Mouse (Mus musculus): ENCODE results near the gene Hdac4. TPM values are rescaled to one million over a fixed set of nuclear protein-coding genes. Genes with fewer than 3 reads are reported as not detected.
A peak's percentile ranks its signal among the peaks of the same experiment; 100 is the strongest.

Hdac4 gene
- polyA plus RNA-seq, 1 experiment from 2014 or later: 6.4 TPM

DNA sequence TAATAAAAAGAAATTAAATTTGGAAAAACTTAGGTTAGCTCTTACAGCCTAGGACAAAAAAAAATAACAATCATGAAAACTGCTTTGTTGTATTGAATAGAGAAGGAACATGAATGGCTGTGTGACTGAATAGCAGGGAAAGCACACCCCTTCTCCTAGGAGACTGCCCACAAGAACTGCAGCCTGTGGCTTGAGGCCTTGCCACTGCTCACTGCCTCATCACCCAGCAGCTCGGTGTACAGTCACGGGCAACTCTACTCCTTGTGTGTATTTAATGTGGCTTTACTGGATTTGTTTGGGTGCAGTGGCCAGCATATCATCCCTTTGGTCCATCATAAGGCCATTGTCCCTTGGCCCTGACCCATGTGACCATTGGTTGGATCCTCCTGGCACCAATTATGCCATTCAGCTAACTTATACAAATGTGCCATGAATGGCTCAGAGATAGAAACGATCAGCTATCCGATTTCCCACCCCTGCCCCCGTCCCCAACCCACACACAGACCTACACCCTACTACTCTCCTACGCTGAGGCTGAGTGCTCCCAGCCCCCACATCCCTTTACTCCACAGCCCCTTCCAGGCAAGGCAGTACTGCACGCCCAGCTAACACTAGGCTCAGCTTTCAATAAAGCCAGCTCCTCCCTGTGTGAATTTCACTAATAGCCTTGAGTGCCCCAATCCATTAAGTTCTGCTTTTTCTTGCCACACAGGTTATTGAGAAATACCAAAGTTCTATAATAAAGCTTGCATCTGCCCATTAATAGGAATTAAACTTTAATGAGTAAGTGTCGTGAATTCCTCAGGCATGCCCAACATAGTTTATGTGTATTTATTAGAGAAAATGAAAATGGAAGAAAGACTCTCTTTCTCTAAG is 134.1 kb downstream of the Hdac4 start:
- H3K9me3 ChIP-seq (replicated peaks): no peaks in the 10 kb centered on the region
- ATAC-seq: no peak
- H3K4me3 ChIP-seq: no peak overlapping the region
- no peak overlapping the region for H3K9ac ChIP-seq
- 71% methylated on average over 8 of the region's 8 CpGs for WGBS (ENCODE audit: insufficient replicate concordance)
- H3K27ac ChIP-seq: no peak overlapping the region
- H3K4me1 ChIP-seq: peaks cover 12% of the 10 kb centered on the region; the same call in 1 of the 2 replicates
- no peaks in the 10 kb centered on the region for H3K36me3 ChIP-seq
- H3K4me2 ChIP-seq: no peak overlapping the region
- no peaks in the 10 kb centered on the region for H3K27me3 ChIP-seq (replicated peaks)

DNA sequence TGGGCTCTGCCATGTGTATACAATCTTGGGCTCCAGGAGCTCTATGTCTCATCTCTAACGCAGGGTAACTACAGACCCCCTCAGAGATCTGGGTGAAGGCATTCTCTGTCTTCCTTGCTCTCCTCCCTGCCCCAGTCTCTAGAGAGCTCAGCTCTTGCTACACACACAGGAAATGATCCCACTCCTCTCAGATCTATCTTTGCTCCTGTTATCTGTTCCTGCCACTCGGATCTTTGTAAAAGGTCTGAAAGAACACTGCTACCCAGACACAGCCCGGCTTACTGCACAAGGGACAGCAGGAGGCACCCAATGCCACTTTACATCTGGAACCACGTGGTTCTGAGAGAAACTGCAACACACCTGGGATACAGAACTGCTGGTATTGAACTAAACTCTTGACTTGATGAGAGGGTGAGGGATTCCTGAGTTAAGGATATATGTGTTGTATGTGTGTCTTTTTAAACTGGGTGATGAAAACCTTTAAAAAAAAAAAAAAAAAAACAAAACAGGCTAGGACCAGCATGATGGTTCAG is 134.9 kb downstream of the Hdac4 start:
- H3K27me3 ChIP-seq (replicated peaks): no peaks in the 10 kb centered on the region
- H3K36me3 ChIP-seq: no peaks in the 10 kb centered on the region
- H3K9me3 ChIP-seq (replicated peaks): no peaks in the 10 kb centered on the region
- no peak overlapping the region for H3K27ac ChIP-seq
- H3K4me2 ChIP-seq: no peak overlapping the region
- ATAC-seq: no peak
- H3K9ac ChIP-seq: no peak overlapping the region
- peaks cover 12% of the 10 kb centered on the region; the same call in 1 of the 2 replicates for H3K4me1 ChIP-seq
- no peak overlapping the region for H3K4me3 ChIP-seq
- 37% methylated on average over 4 of the region's 4 CpGs for WGBS (ENCODE audit: insufficient replicate concordance)

DNA sequence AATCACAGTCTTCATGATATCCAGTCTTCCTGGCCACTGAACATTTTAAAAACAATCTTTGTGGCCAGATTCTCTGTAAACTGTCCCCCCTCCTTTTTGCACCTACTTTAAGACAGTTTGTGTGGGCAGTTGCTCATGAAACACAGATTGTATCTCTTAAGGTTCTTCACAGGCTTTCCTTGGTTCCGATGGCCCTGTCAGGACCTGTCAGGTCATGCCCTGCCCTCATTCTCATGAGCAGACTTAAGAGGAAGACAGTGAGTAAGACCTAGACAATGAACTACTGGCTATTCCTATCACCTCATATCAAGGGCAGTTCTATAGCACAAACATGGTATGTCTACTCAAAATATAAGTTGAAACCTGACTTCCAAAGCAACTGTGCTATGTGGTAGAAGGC is 135.9 kb downstream of the Hdac4 start:
- H3K27ac ChIP-seq: no peak overlapping the region
- peaks cover 22% of the 10 kb centered on the region for H3K4me1 ChIP-seq
- H3K9ac ChIP-seq: no peak overlapping the region
- ATAC-seq: no peak
- no peaks in the 10 kb centered on the region for H3K27me3 ChIP-seq (replicated peaks)
- no peak overlapping the region for H3K4me2 ChIP-seq
- no peak overlapping the region for H3K4me3 ChIP-seq
- H3K9me3 ChIP-seq (replicated peaks): no peaks in the 10 kb centered on the region
- no peaks in the 10 kb centered on the region for H3K36me3 ChIP-seq
- 48% methylated on average over 1 of the region's 1 CpGs for WGBS (ENCODE audit: insufficient replicate concordance)

DNA sequence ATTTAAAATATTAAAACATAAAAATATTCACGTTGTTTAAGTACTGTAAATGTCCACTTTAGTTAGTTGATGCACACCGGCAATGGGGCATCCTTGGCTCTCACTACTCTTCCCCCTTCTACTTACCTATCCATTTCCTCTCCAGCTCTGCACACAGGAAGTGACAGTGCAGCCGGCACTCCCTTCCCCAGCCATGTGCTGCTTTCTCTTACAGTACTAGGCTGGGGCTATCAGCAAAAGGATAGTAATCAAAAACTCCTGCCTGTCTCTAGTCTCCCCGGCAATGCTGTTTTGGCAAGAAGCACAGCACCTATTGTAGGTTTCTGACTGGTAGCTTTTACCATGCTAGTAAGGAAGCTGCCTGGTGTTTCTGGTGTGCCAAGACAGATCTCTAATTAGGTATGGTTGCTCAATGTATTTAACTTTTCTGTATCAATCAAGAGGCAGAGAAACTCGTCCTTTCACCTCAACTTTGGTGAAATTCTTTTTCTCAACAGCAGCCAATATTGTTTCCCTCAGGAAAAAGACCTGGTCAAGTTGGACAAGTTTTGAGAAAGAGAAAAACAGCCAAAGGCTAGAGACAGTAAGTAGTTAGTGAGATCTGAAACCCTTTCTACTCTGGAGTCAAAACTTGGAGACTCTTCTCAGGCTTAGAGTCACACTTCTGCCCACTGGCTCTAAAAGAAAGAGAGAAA is 136.6 kb downstream of the Hdac4 start:
- Histone ChIP-seq H3K36me3 (no peaks in the 10 kb centered on the region), H3K4me2 (no peak overlapping the region), H3K4me1 (peaks cover 22% of the 10 kb centered on the region), H3K9ac (no peak overlapping the region), H3K27ac (no peak overlapping the region), H3K27me3 (replicated peaks) (no peaks in the 10 kb centered on the region), H3K9me3 (replicated peaks) (no peaks in the 10 kb centered on the region), H3K4me3 (no peak overlapping the region)
- no peak for ATAC-seq
- 28% methylated on average over 5 of the region's 5 CpGs for WGBS (ENCODE audit: insufficient replicate concordance)

DNA sequence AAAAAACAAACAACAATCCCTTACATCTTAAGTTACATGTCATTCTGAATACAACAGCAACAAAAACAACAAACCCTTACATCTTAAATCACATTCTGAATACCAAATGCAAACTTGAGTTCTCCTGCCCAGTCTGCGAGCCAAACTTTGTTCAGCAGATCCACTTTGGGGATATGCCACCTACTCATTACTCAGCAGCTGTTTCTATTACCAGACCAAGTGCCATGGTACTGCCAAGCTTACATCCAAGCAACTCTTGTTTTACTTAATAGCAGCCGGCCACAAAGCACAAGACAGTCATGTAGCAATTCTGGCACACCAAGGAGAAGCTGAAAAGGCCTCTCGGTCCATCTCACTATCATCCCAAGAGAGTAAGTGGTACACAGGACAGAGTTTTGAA is 138.4 kb downstream of the Hdac4 start:
- Histone ChIP-seq H3K4me2 (no peak overlapping the region), H3K9me3 (replicated peaks) (no peaks in the 10 kb centered on the region), H3K27ac (no peak overlapping the region), H3K4me1 (peaks cover 24% of the 10 kb centered on the region), H3K4me3 (no peak overlapping the region), H3K36me3 (no peaks in the 10 kb centered on the region), H3K27me3 (replicated peaks) (no peaks in the 10 kb centered on the region), H3K9ac (no peak overlapping the region)
- WGBS (ENCODE audit: insufficient replicate concordance): 72% methylated on average over 3 of the region's 3 CpGs
- no peak for ATAC-seq

DNA sequence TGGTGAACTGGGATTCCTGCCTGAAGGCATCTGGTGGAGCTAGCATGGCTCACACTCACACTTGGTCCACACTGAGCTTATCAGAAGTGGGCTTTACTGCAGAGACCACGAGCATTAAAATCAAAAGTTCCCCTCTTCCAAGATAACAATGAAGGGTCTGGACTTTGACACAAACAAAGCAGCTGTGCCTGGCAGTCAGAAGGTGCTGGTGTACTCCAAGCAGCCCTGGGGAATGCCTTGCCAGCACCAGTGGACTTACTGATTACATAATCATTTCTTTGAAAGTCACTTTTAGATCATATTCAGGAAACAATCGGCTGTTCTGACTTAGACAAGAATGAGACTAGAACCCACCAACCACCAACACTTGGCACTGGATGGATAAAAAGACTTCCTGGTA is 140.3 kb downstream of the Hdac4 start:
- Histone ChIP-seq H3K36me3 (no peaks in the 10 kb centered on the region), H3K4me3 (no peak overlapping the region), H3K9me3 (replicated peaks) (no peaks in the 10 kb centered on the region), H3K27ac (no peak overlapping the region), H3K9ac (no peak overlapping the region), H3K4me2 (no peak overlapping the region), H3K27me3 (replicated peaks) (no peaks in the 10 kb centered on the region), H3K4me1 (peaks cover 25% of the 10 kb centered on the region)
- WGBS (ENCODE audit: insufficient replicate concordance): 28% methylated on average over 2 of the region's 2 CpGs
- ATAC-seq: no peak

DNA sequence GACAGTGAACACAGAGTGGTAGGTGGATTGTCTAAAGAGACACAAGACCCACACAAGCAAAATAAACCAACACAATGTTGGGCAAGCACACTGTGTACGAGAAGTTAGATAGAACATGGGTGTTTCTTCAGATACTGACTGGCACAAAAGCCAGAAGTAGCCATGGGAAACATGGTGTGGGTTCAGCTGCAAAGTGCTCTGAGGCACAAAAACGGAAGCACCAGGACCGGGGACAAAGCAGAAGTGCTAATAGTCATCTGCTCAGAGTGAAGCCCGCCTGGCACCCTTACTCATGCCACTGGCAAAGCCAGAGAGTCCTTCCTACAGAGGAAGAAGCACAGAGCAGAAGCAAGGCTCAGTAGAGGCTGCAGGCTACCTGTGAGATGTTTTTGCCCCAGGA is 143.3 kb downstream of the Hdac4 start:
- no peaks in the 10 kb centered on the region for H3K9me3 ChIP-seq (replicated peaks)
- no peaks in the 10 kb centered on the region for H3K27me3 ChIP-seq (replicated peaks)
- H3K4me1 ChIP-seq: peaks cover 25% of the 10 kb centered on the region
- H3K4me2 ChIP-seq: no peak overlapping the region
- no peak overlapping the region for H3K4me3 ChIP-seq
- no peaks in the 10 kb centered on the region for H3K36me3 ChIP-seq
- no peak overlapping the region for H3K9ac ChIP-seq
- no peak for ATAC-seq
- no peak overlapping the region for H3K27ac ChIP-seq
- 43% methylated on average over 4 of the region's 4 CpGs for WGBS (ENCODE audit: insufficient replicate concordance)

DNA sequence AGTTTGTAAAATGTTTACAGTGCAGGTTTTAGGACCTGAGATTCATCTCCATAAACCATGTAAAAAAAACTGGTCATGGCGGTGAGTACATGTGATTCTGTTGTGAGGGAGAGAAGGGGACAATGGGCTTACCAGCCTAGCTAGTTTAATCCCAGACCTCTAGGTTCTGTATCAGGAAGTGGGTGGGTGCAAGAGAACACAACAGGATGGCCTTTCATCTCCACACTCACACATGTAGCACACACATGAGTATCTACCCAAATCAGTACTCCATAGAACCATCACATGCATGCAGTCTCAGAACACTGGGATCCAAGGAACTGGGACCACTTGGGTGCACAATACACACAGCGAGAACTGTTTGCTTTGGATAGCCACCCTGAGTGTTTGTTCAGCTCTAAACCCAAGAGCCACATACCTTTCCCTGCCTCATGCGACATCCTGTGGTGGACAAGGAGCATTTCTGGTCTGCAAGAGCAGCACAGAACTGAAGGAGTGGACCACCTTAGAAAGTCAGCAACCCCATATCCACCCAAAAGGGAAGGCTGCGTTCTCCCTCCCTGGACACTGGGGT is 143.9 kb downstream of the Hdac4 start:
- no peaks in the 10 kb centered on the region for H3K27me3 ChIP-seq (replicated peaks)
- no peak overlapping the region for H3K27ac ChIP-seq
- H3K4me3 ChIP-seq: no peak overlapping the region
- no peak overlapping the region for H3K4me2 ChIP-seq
- WGBS (ENCODE audit: insufficient replicate concordance): 68% methylated on average over 4 of the region's 4 CpGs
- no peaks in the 10 kb centered on the region for H3K9me3 ChIP-seq (replicated peaks)
- H3K36me3 ChIP-seq: no peaks in the 10 kb centered on the region
- H3K4me1 ChIP-seq: peaks cover 25% of the 10 kb centered on the region
- H3K9ac ChIP-seq: no peak overlapping the region
- 0 out of 2 replicates have a peak, but pooled peaks have one; percentile 5 for ATAC-seq

DNA sequence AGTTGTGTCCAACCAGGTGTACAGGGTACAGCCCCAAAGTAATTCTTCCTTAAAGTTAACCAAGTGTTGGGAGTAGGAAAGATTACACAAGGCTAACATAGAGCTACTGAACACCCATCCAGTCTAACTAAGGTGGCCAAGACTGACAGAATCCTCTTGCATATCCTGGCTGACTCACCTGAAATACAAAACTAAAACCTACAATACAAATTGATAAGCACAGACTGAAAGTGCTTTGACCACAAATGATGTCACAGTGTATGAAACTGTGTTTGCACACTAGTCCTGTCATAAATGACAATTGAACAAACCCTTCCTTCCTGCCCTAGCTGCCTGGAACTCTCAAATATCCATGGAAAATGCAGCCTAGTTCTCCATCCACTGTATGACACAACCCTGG is 144.5 kb downstream of the Hdac4 start:
- H3K27ac ChIP-seq: no peak overlapping the region
- H3K9ac ChIP-seq: no peak overlapping the region
- no peaks in the 10 kb centered on the region for H3K27me3 ChIP-seq (replicated peaks)
- no peaks in the 10 kb centered on the region for H3K9me3 ChIP-seq (replicated peaks)
- H3K36me3 ChIP-seq: no peaks in the 10 kb centered on the region
- peaks cover 25% of the 10 kb centered on the region for H3K4me1 ChIP-seq
- no peak overlapping the region for H3K4me3 ChIP-seq
- no peak overlapping the region for H3K4me2 ChIP-seq
- ATAC-seq: no peak

DNA sequence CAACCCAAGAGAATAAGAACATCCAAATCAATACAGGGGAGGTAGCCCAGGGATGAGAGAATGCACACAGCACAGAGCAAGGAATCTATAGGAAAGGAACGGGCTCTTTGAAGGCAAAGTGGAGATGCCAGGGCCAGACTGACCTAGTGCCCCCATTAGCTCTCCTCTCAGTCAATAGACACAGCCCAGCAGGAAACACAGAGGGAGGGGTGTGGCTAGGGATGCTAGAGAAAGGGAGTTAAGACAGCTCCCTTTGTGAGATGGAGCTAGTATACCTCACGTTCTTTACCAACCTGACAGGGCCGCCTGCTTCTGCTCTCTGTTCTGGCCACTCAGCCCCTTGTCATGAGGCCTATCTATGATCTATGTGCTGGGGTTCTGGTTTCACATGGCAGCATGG is 144.9 kb downstream of the Hdac4 start:
- Histone ChIP-seq H3K27ac (no peak overlapping the region), H3K27me3 (replicated peaks) (no peaks in the 10 kb centered on the region), H3K9ac (no peak overlapping the region), H3K4me3 (no peak overlapping the region), H3K4me1 (peaks cover 25% of the 10 kb centered on the region), H3K9me3 (replicated peaks) (no peaks in the 10 kb centered on the region), H3K36me3 (no peaks in the 10 kb centered on the region), H3K4me2 (no peak overlapping the region)
- no peak for ATAC-seq
- 51% methylated on average over 3 of the region's 3 CpGs for WGBS (ENCODE audit: insufficient replicate concordance)

DNA sequence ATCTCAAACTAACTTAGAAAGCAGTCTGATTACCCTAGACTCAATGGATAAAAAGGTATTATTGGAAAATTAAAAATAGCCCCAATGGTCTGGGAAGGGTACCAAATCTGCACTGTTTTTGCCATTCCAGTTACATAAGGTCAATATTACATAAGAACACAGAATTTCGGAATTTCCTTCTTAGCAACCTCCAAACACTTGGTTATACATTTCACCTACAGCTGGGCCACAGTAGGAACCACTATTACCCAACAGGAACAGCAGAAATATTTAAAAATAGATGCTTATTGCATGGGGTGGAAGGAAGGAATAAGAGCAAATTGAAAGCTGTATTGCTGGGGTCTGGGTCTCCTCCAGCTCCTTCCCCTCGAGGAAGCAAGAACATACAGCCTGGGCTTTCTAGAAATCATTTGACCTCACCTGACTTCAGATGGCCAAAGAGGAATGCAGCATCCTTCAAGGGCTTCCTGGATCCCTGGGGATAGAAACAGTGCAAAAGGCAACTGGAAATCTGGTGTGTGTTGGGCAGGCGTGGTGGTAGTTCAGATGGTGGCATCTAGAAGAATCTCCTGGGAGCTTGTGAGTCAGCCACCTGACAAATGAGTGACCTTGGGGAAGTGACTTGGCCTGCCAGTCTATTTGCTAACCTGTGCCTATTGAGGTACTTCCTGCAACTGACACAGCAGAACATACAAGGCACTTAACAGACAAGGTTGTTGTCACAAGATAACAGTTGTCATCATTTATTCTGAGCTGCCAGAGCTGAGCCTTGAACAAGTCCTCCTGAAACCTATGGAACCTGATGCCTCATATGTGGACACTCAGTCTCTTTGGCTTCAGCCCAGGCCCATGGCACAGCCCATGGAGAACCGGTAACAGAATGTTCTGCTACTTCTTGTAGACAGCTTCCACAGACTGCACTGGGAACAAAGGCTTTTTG is 146.8 kb downstream of the Hdac4 start:
- no peaks in the 10 kb centered on the region for H3K27me3 ChIP-seq (replicated peaks)
- no peak overlapping the region for H3K9ac ChIP-seq
- H3K27ac ChIP-seq: no peak overlapping the region
- H3K9me3 ChIP-seq (replicated peaks): no peaks in the 10 kb centered on the region
- no peaks in the 10 kb centered on the region for H3K36me3 ChIP-seq
- no peak overlapping the region for H3K4me2 ChIP-seq
- ATAC-seq: no peak
- peaks cover 15% of the 10 kb centered on the region for H3K4me1 ChIP-seq
- no peak overlapping the region for H3K4me3 ChIP-seq
- WGBS (ENCODE audit: insufficient replicate concordance): 59% methylated on average over 4 of the region's 4 CpGs

All from liver, embryonic 12.5 days (tissue).